Mouse (Mus musculus) embryonic fibroblast, embryonic 13.5 days (primary cell): ENCODE results near the gene Bicc1.

Source experiments
- CTCF ChIP-seq: IDR thresholded peaks from 2 replicates; pipeline ENCODE4 v1.5.1; 2011; ENCODE audit warnings: mild to moderate bottlenecking, control low read depth, low read length, moderate library complexity, borderline replicate concordance; ENCODE audit not compliant: insufficient read depth
- POLR2A ChIP-seq: IDR thresholded peaks from 2 replicates; pipeline ENCODE4 v1.6.1; 2011; ENCODE audit warnings: low read depth, mild to moderate bottlenecking, control low read depth, low read length, moderate library complexity

DNA sequence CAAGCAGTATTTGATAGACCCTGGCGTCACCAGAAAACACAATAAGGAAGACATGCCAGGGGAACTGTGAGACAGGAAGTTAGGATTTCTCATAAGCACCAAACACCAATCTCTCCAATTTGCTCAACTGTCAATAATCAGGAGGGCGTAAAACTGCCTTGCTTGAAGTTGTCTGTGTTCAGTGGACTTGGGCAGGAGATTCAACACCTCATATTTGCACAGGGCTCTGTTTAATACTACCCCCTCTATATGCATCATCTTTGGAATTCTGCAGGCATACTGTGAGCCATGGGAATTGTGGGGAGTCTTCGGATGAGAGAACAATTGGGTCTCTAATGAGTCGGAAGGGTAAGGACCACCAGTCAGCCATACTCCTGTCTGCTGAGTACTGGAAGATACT lies 233.4 kb downstream of the Bicc1 start:
- TF ChIP-seq CTCF: no peak
- TF ChIP-seq POLR2A: no peak
